22 mouse cellular contexts compared by ENCODE assay signal in the genomic region with DNA sequence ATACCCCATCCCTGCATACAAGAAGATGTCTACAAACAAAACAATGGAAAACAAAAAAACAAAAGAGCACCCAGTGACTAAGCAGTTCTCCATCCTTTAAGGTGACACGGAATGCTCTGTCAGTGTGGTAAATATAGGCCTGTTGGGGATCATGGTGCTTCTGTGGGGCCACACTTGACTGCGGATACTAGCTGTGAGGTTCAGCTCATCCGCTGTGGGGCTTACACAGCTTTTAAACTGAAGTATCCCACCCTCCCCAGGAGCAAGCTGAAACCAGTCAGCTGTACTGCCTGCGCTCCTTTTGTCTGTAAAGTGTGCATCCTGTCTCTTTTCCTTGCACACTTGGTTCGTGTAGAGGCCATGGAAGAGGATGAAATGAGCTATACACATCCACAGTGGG.
"Had no signal": no experiment of that assay in that cellular context is flagged by ENCODE, and none has a peak within 500 bp of the region (broad histone marks: within the 10 kb centered on the region; RNA-seq: fewer than 3 reads in every experiment).

No protein-coding gene starts in this region.

- H3K9me3 ChIP-seq: kidney, embryonic 15.5 days; liver, embryonic 12.5 days; liver, embryonic 15.5 days; midbrain, embryonic 10.5 days; midbrain, embryonic 15.5 days; neural tube, embryonic 12.5 days; neural tube, embryonic 15.5 days had no signal

- H3K27me3 ChIP-seq: midbrain, embryonic 15.5 days; neural tube, embryonic 12.5 days; neural tube, embryonic 15.5 days had no signal

- H3K9ac ChIP-seq: kidney, embryonic 15.5 days; liver, embryonic 12.5 days; liver, embryonic 15.5 days; midbrain, embryonic 15.5 days; neural tube, embryonic 12.5 days; neural tube, embryonic 15.5 days had no signal

- H3K4me3 ChIP-seq: kidney, embryonic 15.5 days; left cerebral cortex, adult 2 months; liver, embryonic 12.5 days; liver, embryonic 15.5 days; megakaryocyte, embryonic 14.5 days; midbrain, embryonic 10.5 days; midbrain, embryonic 15.5 days; neural tube, embryonic 12.5 days; neural tube, embryonic 15.5 days had no signal

- ATAC-seq: liver, embryonic 12.5 days; midbrain, embryonic 15.5 days had no signal

- H3K36me3 ChIP-seq: kidney, embryonic 15.5 days; liver, embryonic 12.5 days; liver, embryonic 15.5 days; midbrain, embryonic 10.5 days; midbrain, embryonic 15.5 days; neural tube, embryonic 12.5 days; neural tube, embryonic 15.5 days had no signal

- H3K4me2 ChIP-seq: kidney, embryonic 15.5 days; liver, embryonic 12.5 days; liver, embryonic 15.5 days; midbrain, embryonic 15.5 days; neural tube, embryonic 12.5 days; neural tube, embryonic 15.5 days had no signal

- H3K4me1 ChIP-seq: liver, embryonic 15.5 days; megakaryocyte, embryonic 14.5 days had no signal

- H3K27ac ChIP-seq: kidney, embryonic 15.5 days; left cerebral cortex, adult 2 months; liver, embryonic 12.5 days; liver, embryonic 15.5 days; midbrain, embryonic 10.5 days; midbrain, embryonic 15.5 days; neural tube, embryonic 12.5 days; neural tube, embryonic 15.5 days; stomach, postnatal 0 days had no signal

- DNase-seq: kidney, adult 11 months; kidney, adult 8-10 months; kidney, postnatal 10 days; kidney, postnatal 36 days; layer of hippocampus, postnatal 36 days; left cerebral cortex, postnatal 4 days; liver; lung, adult 18-20 months; right cerebral cortex, adult 18-20 months; right cerebral cortex, postnatal 14 days; right cerebral cortex, postnatal 4 days; thymus, adult 18-20 months had no signal
